Mouse (Mus musculus) 416B (cell line): ENCODE measurements around the gene March10.
A peak's percentile ranks its signal among the peaks of the same experiment; 100 is the strongest.

Experiments used
- DNase-seq: peaks from one replicate; pipeline ENCODE4 v3.0.0; 2011; ENCODE audit warnings: low read depth

The March10 gene

GRCm38 (mm10) chr11:105407846-105408441 lies 48.6 kb downstream of the March10 start:
- no peak for DNase-seq

- no peak for DNase-seq
Observed at GRCm38 (mm10) chr11:105402355-105402754, 54.2 kb downstream of the March10 start.

- no peak for DNase-seq
Observed at GRCm38 (mm10) chr11:105390290-105390689, 66.2 kb downstream of the March10 start.

- DNase-seq: no peak
Observed at GRCm38 (mm10) chr11:105388636-105389035, 67.9 kb downstream of the March10 start.

GRCm38 (mm10) chr11:105385266-105385665 lies 71.3 kb downstream of the March10 start:
- no peak for DNase-seq

GRCm38 (mm10) chr11:105375821-105376235 lies 80.7 kb downstream of the March10 start:
- no peak for DNase-seq

- no peak for DNase-seq
Observed at GRCm38 (mm10) chr11:105374526-105375175, 81.9 kb downstream of the March10 start.

GRCm38 (mm10) chr11:105373881-105374280 lies 82.7 kb downstream of the March10 start:
- no peak for DNase-seq

- DNase-seq: no peak
Observed at GRCm38 (mm10) chr11:105371818-105372217, 84.7 kb downstream of the March10 start.

GRCm38 (mm10) chr11:105369526-105370386 lies 86.8 kb downstream of the March10 start:
- DNase-seq: no peak

- peak; percentile 20 for DNase-seq
Observed at GRCm38 (mm10) chr11:105368833-105369232, 87.7 kb downstream of the March10 start.

GRCm38 (mm10) chr11:105367163-105367562 lies 89.4 kb downstream of the March10 start:
- peak; percentile 57 for DNase-seq

- peak; percentile 92 for DNase-seq
Observed at GRCm38 (mm10) chr11:105366051-105366450, 90.5 kb downstream of the March10 start.

- DNase-seq: no peak
Observed at GRCm38 (mm10) chr11:105365611-105366010, 90.9 kb downstream of the March10 start.

- DNase-seq: peak; percentile 50
Observed at GRCm38 (mm10) chr11:105364386-105365065, 92.0 kb downstream of the March10 start.

GRCm38 (mm10) chr11:105363598-105364385 lies 92.7 kb downstream of the March10 start:
- no peak for DNase-seq

- no peak for DNase-seq
Observed at GRCm38 (mm10) chr11:105362946-105363597, 93.5 kb downstream of the March10 start.

- DNase-seq: peak; percentile 31
Observed at GRCm38 (mm10) chr11:105362041-105362765, 94.3 kb downstream of the March10 start.

- DNase-seq: peak; percentile 32
Observed at GRCm38 (mm10) chr11:105356301-105356700, 100.2 kb downstream of the March10 start.

- no peak for DNase-seq
Observed at GRCm38 (mm10) chr11:105353891-105354280, 102.6 kb downstream of the March10 start.
